Mouse (Mus musculus) gastrocnemius, adult 2 months (tissue): ENCODE measurements around the gene Pcsk6. TPM values are rescaled to one million over a fixed set of nuclear protein-coding genes. Genes with fewer than 3 reads are reported as not detected.
A peak's percentile ranks its signal among the peaks of the same experiment; 100 is the strongest.

Source experiments
- DNase-seq: peaks from one replicate; pipeline ENCODE4 v3.0.0; 2022
- H3K27ac ChIP-seq: fragments of 200-600 bp; 2 replicates; pipeline ENCODE4 v1.8.1; 2022; ENCODE audit warnings: mild to moderate bottlenecking
- H3K4me3 ChIP-seq: fragments of 200-600 bp; 2 replicates; pipeline ENCODE4 v1.8.1; 2022; ENCODE audit warnings: mild to moderate bottlenecking, moderate library complexity
- CTCF ChIP-seq: fragments of 200-600 bp; IDR thresholded peaks from 2 replicates; pipeline ENCODE4 v1.8.1; 2022; ENCODE audit warnings: antibody characterized with exemption, mild to moderate bottlenecking, moderate library complexity
- intact Hi-C: fragments of 180-260 bp; cut with DNase I; formaldehyde crosslinking; loops from one replicate; pipeline ENCODE4 v1.15.1; 2025
- total RNA-seq, 2 experiments: library from RNA; stranded (reverse); gene quantifications; 2 replicates each; pipeline ENCODE4 v1.2.3; 2021

Gene Pcsk6
- total RNA-seq, 2 experiments from 2014 or later: 17.7 to 20.8 TPM

- no peak overlapping the region for H3K27ac ChIP-seq
- no peak for TF ChIP-seq CTCF
- intact Hi-C loops: no loop called here
- no peak for DNase-seq
- H3K4me3 ChIP-seq: no peak overlapping the region
These were observed 139.7 kb downstream of the Pcsk6 start for GRCm38 (mm10) chr7:66001035-66001754.

- H3K4me3 ChIP-seq: no peak overlapping the region
- intact Hi-C loops: no loop called here
- TF ChIP-seq CTCF: no peak
- DNase-seq: no peak
- H3K27ac ChIP-seq: no peak overlapping the region
These were observed 140.3 kb downstream of the Pcsk6 start for GRCm38 (mm10) chr7:66001797-66002196.

GRCm38 (mm10) chr7:66003447-66003846 is 141.9 kb downstream of the Pcsk6 start:
- intact Hi-C loops: no loop called here
- H3K27ac ChIP-seq: no peak overlapping the region
- H3K4me3 ChIP-seq: no peak overlapping the region
- TF ChIP-seq CTCF: no peak
- DNase-seq: no peak

- intact Hi-C loops: no loop called here
- H3K27ac ChIP-seq: no peak overlapping the region
- no peak for TF ChIP-seq CTCF
- DNase-seq: no peak
- H3K4me3 ChIP-seq: no peak overlapping the region
These were observed 142.5 kb downstream of the Pcsk6 start for GRCm38 (mm10) chr7:66003865-66004638.

- no peak overlapping the region for H3K27ac ChIP-seq
- TF ChIP-seq CTCF: no peak
- DNase-seq: no peak
- no peak overlapping the region for H3K4me3 ChIP-seq
- intact Hi-C loops: no loop called here
These were observed 143.5 kb downstream of the Pcsk6 start for GRCm38 (mm10) chr7:66005066-66005465.

GRCm38 (mm10) chr7:66008161-66008891 is 146.8 kb downstream of the Pcsk6 start:
- intact Hi-C loops: no loop called here
- no peak overlapping the region for H3K27ac ChIP-seq
- TF ChIP-seq CTCF: no peak
- DNase-seq: no peak
- H3K4me3 ChIP-seq: peak overlapping the region; percentile 34

- Histone ChIP-seq H3K27ac (no peak overlapping the region), H3K4me3 (peak overlapping the region; percentile 34)
- no peak for DNase-seq
- intact Hi-C loops: no loop called here
- TF ChIP-seq CTCF: no peak
These were observed 147.3 kb downstream of the Pcsk6 start for GRCm38 (mm10) chr7:66008892-66009273.

- H3K4me3 ChIP-seq: no peak overlapping the region
- TF ChIP-seq CTCF: no peak
- intact Hi-C loops: no loop called here
- no peak for DNase-seq
- H3K27ac ChIP-seq: no peak overlapping the region
These were observed 149.0 kb downstream of the Pcsk6 start for GRCm38 (mm10) chr7:66010518-66010917.

- intact Hi-C loops: no loop called here
- DNase-seq: no peak
- H3K4me3 ChIP-seq: no peak overlapping the region
- no peak overlapping the region for H3K27ac ChIP-seq
- TF ChIP-seq CTCF: peak; percentile 44
These were observed 166.2 kb downstream of the Pcsk6 start for GRCm38 (mm10) chr7:66027747-66028146.

- peak; percentile 54 for DNase-seq
- no peak for TF ChIP-seq CTCF
- Histone ChIP-seq H3K4me3 (no peak overlapping the region), H3K27ac (no peak overlapping the region)
- intact Hi-C loops: no loop called here
These were observed 167.4 kb downstream of the Pcsk6 start for GRCm38 (mm10) chr7:66028766-66029512.

GRCm38 (mm10) chr7:66036809-66037208 is 175.3 kb downstream of the Pcsk6 start:
- intact Hi-C loops: no loop called here
- no peak for DNase-seq
- Histone ChIP-seq H3K27ac (no peak overlapping the region), H3K4me3 (no peak overlapping the region)
- no peak for TF ChIP-seq CTCF

GRCm38 (mm10) chr7:66038261-66038660 is 176.7 kb downstream of the Pcsk6 start:
- Histone ChIP-seq H3K4me3 (no peak overlapping the region), H3K27ac (no peak overlapping the region)
- TF ChIP-seq CTCF: no peak
- DNase-seq: peak; percentile 35
- intact Hi-C loops: no loop called here
